Mouse (Mus musculus): ENCODE measurements at regions not wholly inside any gene's neighbourhood (a gene's known extent, or its start where the extent isn't known, plus 50 kb on each side); places are given as distances from the start of the nearest gene placed in this dataset.

DNA sequence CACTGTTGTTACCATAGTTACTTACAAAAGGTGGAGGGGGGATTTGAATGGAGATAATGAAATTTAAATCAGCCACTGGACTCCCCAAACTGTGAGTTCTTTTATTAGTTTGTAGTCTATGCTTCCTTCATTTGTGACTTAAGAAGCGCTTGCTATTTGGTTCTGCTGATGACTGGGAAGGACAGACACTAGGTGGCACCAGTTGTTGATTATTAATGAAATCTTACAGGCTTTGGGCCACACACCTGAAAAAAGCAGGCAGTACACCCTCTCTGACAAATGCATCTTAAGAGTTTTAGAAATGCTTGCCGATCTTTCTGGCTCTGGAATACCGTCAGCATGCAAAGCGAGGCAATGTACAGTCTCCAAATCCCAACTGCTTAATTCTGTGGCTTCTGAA lies 131.6 kb upstream of the Dmd start:
- TF ChIP-seq POLR2A (IDR thresholded peaks at IDR 0.05; ENCODE audit: low read depth, low read length) (no peak), CTCF (IDR thresholded peaks at IDR 0.05; ENCODE audit: borderline replicate concordance, insufficient read depth, low read length) (no peak)

All from embryonic fibroblast, embryonic 13.5 days (primary cell).